Mouse (Mus musculus): ENCODE measurements at regions not wholly inside any gene's neighbourhood (a gene's known extent, or its start where the extent isn't known, plus 50 kb on each side); places are given as distances from the start of the nearest gene placed in this dataset.

GRCm38 (mm10) chr5:49662096-49662495 is 137.4 kb upstream of the Kcnip4 start:
- TF ChIP-seq POLR2A (IDR thresholded peaks at IDR 0.05; ENCODE audit: control insufficient read depth, low read depth, low read length) (no peak), CTCF (IDR thresholded peaks at IDR 0.05; ENCODE audit: control insufficient read depth, insufficient read depth, insufficient replicate concordance, low read depth, low read length) (no peak)

Measured in testis, adult 2 months (tissue).